Mouse (Mus musculus): ENCODE results near the gene Olfr1340.
A peak's percentile ranks its signal among the peaks of the same experiment; 100 is the strongest.

The Olfr1340 gene

GRCm38 (mm10) chr4:118719838-118720237 lies at the start of gene Olfr1340:
Gene Olfr1340, plus strand, starts transcription at chr4:118720138.
- DNase-seq, result no peak

GRCm38 (mm10) chr4:118687086-118687485 lies 32.9 kb upstream of the Olfr1340 start:
- DNase-seq, result no peak

GRCm38 (mm10) chr4:118692412-118692973 lies 27.4 kb upstream of the Olfr1340 start, which contains the start of gene Olfr1342:
Gene Olfr1342, minus strand, starts transcription at chr4:118692756.
- no peak for DNase-seq

GRCm38 (mm10) chr4:118693812-118694211 lies 26.1 kb upstream of the Olfr1340 start:
- no peak for DNase-seq

DNA sequence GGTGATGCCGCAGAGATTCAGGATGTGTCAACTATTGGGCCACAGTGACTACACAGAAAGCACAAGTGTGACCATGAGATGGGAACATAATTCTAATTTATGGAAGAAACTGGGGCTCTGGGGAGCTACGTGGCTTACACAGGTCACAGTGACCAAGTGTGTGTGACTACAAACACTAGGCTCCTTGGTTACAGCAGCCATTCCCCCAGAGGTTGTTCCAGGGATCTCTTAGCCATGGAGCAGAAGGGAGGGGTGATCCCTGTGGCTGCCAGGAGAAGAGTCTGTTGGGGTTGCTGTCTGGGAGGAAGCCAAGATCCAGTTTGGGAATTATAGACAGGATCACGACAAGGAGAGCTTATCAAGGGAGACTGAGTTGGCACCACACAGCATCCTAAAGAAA lies 16.7 kb upstream of the Olfr1340 start, which contains the start of gene Olfr1341:
Gene Olfr1341, plus strand, starts transcription at position 301 of the 400 bp plus-strand sequence.
- no peak for DNase-seq

DNA sequence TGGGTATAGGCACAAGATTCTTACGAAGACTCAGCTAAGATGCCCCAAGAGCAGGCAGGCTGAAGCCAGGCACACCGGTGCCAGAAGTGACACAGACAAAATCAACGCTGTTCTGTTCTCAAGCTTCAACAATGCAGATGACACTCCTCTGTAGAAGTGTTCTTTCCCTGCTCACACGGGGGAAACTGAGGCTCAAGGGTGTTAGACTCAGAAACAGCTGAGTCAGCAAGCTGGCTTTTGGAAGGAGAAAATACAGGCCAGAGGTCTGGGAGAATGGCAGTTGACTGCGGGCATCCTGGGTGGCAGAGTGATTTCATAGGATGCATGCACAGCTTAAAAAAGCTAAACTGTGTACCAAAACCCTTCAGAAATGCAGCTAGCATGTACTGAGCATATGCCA lies 11.9 kb upstream of the Olfr1340 start:
- DNase-seq, result no peak

DNA sequence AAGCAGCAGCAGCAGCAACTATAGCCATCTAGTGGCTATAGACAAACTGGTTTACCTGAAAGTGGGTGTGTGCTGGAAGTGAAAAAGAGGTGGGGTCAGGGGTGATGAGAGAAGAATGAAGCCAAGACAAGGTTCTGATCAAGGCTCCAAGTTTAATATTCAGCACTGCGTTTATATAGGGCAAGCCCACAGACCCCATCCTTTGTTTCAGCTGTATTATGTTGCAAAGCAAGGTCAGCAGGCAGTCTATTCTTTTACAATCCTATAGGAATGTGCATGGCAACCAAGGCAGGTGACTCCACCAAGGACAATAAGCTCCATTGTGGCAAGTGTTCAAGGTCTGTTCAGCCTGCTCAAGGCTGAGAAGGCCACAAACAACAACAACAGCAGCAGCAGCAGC lies 8.3 kb upstream of the Olfr1340 start:
- DNase-seq, result no peak

- peak; percentile 9 for DNase-seq
These were observed 2.0 kb downstream of the Olfr1340 start for GRCm38 (mm10) chr4:118721742-118722483.

DNA sequence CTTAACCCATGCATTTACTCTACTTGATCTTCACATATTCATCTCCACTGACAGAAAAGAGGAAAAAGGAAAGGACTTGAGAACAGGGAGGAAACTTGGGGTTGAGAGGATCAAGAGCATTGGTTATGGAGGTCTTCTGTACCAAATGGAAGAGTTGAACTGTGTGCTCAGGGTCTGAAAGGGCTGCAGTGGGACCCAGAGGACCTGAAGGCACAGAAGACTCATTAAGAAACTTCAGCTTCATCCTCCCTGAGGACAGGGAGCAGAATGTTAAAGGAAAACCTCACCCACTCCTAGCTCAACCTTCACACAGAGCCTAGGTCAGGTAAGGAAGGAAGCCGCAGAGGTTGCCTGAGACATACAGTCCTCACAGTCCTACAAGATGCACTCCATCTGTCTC lies 11.9 kb downstream of the Olfr1340 start, which contains the start of gene Olfr1339:
Gene Olfr1339, plus strand, starts transcription at position 301 of the 400 bp plus-strand sequence.
- DNase-seq, result no peak

DNA sequence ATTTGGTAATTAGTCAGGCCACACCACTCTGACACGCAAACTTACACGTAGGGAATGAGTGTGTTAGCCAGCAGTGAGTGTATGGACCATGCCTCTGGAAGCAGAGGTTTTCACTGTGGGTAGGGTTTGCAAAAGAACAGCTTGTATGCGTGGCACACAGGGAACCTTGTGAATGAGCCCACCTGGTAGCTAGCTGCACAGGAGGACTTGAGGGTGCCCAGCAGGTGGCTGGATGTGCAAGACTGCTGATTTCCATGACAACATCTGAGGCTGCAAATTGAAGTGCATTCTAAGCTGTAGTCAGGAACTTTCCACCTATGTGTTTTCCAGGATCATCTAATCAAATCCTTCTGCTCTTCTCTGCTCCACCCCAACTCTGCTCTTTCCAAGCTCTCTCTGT lies 19.6 kb downstream of the Olfr1340 start:
- no peak for DNase-seq

GRCm38 (mm10) chr4:118740988-118741698 lies 21.2 kb downstream of the Olfr1340 start:
- no peak for DNase-seq

GRCm38 (mm10) chr4:118741881-118742280 lies 21.9 kb downstream of the Olfr1340 start:
- DNase-seq, result no peak

DNA sequence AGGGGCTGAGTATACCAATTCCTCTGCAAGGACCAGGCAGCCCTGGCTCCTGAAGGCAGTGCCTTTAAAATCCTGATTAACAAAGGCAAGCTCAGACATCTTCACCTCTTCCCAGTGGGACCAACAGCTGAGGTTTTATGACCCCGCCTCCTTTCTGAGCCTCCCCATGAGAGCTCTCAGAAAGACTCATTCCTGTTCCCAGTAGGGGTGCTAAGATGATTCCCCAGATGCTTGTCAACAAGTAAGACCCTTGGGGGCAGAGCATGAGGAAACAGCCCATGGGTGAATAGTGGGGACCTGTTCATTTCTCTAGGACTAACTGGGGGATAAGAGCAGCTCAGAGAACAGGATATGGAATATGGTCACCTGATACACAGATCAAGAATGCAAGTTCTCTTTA lies 38.7 kb downstream of the Olfr1340 start, which contains the start of gene Olfr1338:
Gene Olfr1338, minus strand, starts transcription at position 101 of the 400 bp plus-strand sequence.
- DNase-seq, result no peak
